Mouse (Mus musculus): ENCODE data around the gene Gse1.
A peak's percentile ranks its signal among the peaks of the same experiment; 100 is the strongest.

The Gse1 gene

GRCm38 (mm10) chr8:120517666-120518410, 289.6 kb downstream of the Gse1 start:
- DNase-seq (ENCODE audit: low spot score): no peak

DNA sequence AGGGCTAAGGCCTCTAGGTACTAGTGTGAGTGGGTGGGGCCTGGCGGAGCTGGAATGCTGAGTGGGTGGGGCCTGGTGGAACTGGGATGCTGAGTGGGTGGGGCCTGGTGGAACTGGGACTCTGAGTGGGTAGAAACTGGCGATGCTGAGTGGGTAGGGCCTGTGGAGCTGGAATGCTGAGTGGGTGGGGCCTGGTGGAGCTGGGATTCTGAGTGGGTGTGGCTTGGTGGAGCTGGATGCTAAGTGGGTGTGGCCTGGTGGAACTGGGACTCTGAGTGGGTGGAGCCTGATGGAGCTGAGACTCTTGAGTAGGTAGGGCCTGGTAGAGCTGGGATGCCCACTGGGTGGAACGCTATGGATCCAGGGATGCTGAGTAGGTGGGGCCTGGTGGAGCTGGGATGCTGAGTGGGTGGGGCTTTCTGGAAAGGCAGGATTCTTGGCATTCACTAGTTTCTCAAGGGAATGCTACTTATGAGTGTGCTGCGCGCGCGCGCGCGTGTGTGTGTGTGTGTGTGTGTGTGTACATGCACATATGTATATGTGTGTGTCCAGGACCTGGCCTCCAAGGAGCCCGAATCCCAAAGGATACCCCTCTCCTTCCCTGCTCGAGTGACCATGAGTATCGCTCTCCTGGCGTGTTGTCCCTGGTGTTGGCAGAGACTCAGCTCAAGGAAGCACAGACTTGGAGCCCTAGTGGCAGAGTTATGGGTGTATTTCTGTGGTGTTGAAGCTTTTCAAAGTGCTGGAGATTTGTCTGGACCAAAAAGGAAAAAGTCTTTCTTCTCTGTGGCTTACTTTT, 290.7 kb downstream of the Gse1 start:
- DNase-seq (ENCODE audit: low spot score): no peak

DNA sequence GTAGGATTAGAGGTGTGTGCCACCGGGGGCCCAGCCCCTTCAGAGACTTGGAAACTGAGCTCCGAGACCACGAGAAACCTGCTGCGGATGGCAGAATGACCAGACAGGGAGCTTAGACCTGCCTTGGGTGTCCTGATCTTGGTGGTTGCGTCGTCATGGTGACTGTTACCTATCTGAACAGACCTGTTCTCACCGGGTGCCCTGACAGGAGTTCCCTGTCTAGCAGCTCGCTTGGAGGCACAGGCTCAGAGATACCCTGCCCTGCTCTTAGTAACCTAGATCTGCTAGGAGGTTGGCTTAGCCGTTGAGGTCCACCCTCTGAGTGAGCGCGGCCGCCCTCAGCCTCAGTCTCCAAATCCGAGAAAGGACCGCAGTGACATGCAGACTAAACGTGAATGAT, 292.0 kb downstream of the Gse1 start:
- no peak for DNase-seq (ENCODE audit: low spot score)

DNA sequence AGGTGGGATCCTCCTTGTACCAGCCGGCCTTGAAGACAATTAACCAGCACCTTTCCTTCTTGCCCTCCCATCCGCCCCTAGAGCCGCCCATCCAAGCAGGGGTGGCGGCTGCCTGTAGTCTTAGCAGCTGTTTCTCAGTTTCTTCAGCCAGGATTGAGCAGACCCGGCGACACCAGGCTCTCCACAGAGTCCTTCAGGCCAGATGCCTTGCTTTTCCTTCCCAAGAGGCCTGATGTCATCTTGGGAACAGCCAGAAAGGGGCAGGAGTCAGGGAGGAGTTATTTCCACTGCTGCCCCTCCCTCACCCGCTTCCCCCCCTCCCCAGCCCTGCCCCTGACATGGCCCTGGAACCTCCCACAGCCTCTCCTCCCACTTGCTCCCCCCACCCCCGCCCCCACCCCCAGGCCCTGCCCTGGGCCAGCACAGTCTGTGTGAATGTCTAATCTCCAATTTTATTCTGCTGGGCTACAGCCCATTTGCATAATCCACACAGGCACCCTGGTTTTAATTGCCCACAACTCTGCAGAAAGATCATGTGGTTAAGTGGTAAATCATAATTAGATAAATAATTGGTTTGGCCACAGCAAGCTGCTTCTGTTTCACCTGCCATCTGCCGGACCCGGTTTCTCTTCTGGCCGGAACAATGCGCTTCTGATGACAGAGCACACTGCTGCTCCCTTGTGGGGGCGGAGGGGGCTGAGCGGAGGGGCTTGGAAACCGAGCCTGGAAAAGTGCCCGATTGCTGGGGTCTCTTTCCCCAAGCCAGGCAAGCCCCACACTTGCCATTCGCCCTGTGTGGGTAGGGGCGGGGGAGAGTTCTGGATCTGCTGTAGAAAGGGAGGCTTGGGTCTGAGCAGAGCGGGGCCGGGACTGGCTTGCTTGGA, 292.7 kb downstream of the Gse1 start:
- DNase-seq (ENCODE audit: low spot score): no peak

GRCm38 (mm10) chr8:120521591-120521965, 293.3 kb downstream of the Gse1 start:
- DNase-seq (ENCODE audit: low spot score): no peak

- DNase-seq (ENCODE audit: low spot score): no peak
Observed at GRCm38 (mm10) chr8:120523641-120524040, 295.4 kb downstream of the Gse1 start.

GRCm38 (mm10) chr8:120525135-120525534, 296.9 kb downstream of the Gse1 start:
- no peak for DNase-seq (ENCODE audit: low spot score)

- DNase-seq (ENCODE audit: low spot score): no peak
Observed at GRCm38 (mm10) chr8:120525832-120526231, 297.6 kb downstream of the Gse1 start.

- no peak for DNase-seq (ENCODE audit: low spot score)
Observed at GRCm38 (mm10) chr8:120526577-120526976, 298.3 kb downstream of the Gse1 start.

DNA sequence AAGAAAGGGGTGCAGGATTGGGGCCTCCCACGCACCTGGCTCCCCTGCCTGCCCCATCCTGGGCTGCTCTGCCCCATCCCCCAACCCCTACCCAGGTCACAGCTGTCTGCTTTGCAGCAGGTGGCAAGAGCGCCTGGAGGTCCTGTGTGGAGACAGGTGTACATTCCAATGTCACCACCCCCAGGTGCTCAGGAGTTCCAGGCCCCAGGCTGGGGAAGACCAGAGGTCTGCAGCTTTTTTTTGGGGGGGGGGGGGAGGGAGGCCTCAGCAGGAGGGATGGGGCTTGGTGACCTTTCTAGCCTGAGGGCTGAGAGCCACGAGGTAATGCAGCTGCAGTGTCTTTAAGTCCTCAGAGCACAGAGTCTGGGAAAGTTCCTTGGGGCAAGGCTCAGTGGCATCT, 300.1 kb downstream of the Gse1 start:
- no peak for DNase-seq (ENCODE audit: low spot score)

GRCm38 (mm10) chr8:120529226-120529625, 301.0 kb downstream of the Gse1 start:
- DNase-seq (ENCODE audit: low spot score): no peak

GRCm38 (mm10) chr8:120530954-120531656, 302.8 kb downstream of the Gse1 start:
- DNase-seq (ENCODE audit: low spot score): no peak

DNA sequence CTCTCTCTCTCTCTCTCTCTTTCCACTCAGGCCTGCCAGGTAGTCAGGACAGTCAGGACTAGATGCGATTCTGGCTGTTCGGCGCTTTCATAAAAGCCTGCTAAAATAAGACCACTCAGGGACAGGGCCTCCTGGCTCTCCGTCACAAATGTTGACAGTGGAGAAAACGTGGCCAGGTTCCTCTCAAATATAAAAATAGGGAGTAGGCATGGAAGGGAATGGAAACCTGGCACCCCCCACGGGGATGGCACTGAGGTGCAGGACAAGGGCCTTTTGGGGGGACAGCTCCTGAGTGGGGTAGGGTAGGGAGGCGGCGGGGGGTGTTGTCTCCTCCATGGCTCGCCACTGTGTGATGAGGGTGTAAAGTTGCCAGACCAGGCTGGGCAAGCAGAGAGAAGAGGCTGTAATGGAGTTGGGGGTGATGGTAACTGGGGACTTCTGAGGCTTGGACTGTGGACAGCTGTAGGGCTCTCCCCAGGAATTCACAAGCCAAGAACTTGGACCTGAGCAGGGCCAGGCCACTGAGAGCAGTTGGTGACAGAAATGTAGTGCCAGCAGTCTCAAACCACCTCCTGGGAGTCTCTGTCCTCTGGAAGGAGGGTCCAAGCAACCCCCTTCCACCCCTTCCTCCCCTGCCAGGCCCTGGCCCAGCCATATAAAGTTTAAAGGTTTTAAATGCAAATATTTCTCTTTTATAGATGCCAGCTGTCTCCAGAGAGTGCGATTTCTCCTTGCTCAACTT, 303.7 kb downstream of the Gse1 start:
- DNase-seq (ENCODE audit: low spot score): no peak

DNA sequence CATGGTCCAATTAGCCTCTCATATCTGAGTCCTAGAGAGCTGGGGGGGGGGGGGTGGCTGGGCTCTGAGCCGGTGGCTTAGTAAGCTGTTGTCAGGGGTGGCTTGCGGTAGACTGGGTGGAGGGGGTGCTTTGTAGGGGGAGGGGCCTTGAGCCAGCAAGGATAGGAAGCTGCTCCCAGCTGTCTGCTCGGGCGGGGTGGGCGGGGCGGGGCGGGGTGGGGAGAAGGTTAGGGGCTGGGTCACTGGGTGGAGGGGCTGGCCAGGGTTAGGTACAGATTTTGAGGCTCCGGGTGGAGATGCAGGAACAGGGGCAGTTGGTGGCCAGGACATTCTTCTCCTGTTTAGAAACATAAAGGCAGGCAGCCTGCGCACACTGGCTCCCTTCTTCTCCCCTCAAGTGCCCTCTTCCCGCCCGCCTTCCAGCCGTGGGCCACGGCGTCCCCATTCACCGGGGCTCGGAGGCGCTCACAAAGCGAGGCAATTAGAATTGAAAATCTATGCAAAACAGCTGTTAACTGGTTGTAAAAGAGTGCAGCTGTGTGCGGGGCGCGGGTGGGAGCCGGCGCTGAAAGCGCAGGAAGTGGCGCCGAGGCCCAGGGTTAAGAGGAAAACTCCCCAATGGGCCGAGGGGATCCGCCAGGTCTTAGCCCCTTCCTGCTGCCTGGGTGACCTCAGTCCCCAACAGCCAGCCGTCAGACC, 304.4 kb downstream of the Gse1 start:
- no peak for DNase-seq (ENCODE audit: low spot score)

DNA sequence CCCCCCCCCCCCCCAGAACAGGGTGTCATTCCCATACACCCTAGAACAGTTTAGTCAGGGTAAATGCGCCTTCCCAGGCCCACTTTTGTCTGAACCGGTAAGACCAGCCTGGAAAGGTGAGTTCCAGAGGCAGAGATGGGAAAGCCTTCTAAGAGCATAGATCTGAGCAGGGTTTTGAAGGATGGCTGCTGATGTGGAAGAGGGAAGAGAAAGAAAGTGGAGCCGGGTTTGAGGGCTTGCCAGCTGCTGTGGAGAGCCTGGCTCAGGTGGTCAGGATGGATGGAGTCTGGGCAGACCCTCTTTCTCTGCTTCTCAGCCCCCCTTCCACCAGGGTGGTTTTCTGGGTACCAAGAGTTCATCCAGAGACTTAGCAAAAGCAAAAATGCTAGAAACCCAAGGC, 305.1 kb downstream of the Gse1 start:
- no peak for DNase-seq (ENCODE audit: low spot score)

- DNase-seq (ENCODE audit: low spot score): no peak
Observed at GRCm38 (mm10) chr8:120534080-120534479, 305.8 kb downstream of the Gse1 start.

- peak; percentile 68 for DNase-seq (ENCODE audit: low spot score)
Observed at GRCm38 (mm10) chr8:120534504-120535368, 306.5 kb downstream of the Gse1 start.

- DNase-seq (ENCODE audit: low spot score): no peak
Observed at GRCm38 (mm10) chr8:120535452-120536305, 307.4 kb downstream of the Gse1 start.
